Mouse (Mus musculus) megakaryocyte, embryonic 14.5 days (primary cell): ENCODE results near the gene Tceal7.

Experiments used
- FLI1 ChIP-seq: IDR thresholded peaks from 2 replicates; pipeline ENCODE4 v1.6.1; 2012; ENCODE audit warnings: low read length, inconsistent platforms, mixed read lengths
- GATA1 ChIP-seq: IDR thresholded peaks from 3 replicates; pipeline ENCODE4 v1.6.1; 2012; ENCODE audit warnings: mixed read lengths, low read length, inconsistent platforms, borderline replicate concordance

GRCm38 (mm10) chrX:136248811-136249210 lies 34.2 kb downstream of the Tceal7 start:
- TF ChIP-seq GATA1 (no peak), FLI1 (no peak)
